Mouse (Mus musculus) testis, adult 2 months (tissue): ENCODE measurements at regions not wholly inside any gene's neighbourhood (a gene's known extent, or its start where the extent isn't known, plus 50 kb on each side); places are given as distances from the start of the nearest gene placed in this dataset.

Experiments used
- H3K27ac ChIP-seq: fragments of 200-500 bp; 2 replicates; pipeline ENCODE4 v1.5.1; 2012; ENCODE audit warnings: low read depth, low read length; ENCODE audit not compliant: control insufficient read depth, insufficient read depth
- H3K27me3 ChIP-seq: fragments of 200-500 bp; 2 replicates; pipeline ENCODE4 v1.6.1; 2012; ENCODE audit warnings: mild to moderate bottlenecking, low read length, moderate library complexity; ENCODE audit not compliant: control insufficient read depth, insufficient read depth
- H3K36me3 ChIP-seq: fragments of 200-500 bp; 2 replicates; pipeline ENCODE4 v1.6.1; 2012; ENCODE audit warnings: mild to moderate bottlenecking, low read length; ENCODE audit not compliant: control insufficient read depth, insufficient read depth
- H3K4me1 ChIP-seq: fragments of 200-500 bp; 2 replicates; pipeline ENCODE4 v1.6.1; 2012; ENCODE audit warnings: low read length; ENCODE audit not compliant: control insufficient read depth, insufficient read depth
- H3K4me3 ChIP-seq: fragments of 200-500 bp; 2 replicates; pipeline ENCODE4 v1.5.1; 2012; ENCODE audit warnings: low read depth, mild to moderate bottlenecking, low read length, moderate library complexity, mixed read lengths; ENCODE audit not compliant: control insufficient read depth
- CTCF ChIP-seq: fragments of 200-500 bp; IDR thresholded peaks from 2 replicates; pipeline ENCODE4 v1.5.1; 2012; ENCODE audit warnings: low read depth, mild to moderate bottlenecking, inconsistent platforms, low read length, moderate library complexity; ENCODE audit not compliant: control insufficient read depth, insufficient read depth, insufficient replicate concordance
- POLR2A ChIP-seq: fragments of 200-500 bp; IDR thresholded peaks from 2 replicates; pipeline ENCODE4 v1.6.1; 2012; ENCODE audit warnings: low read depth, mild to moderate bottlenecking, inconsistent platforms, low read length, moderate library complexity; ENCODE audit not compliant: control insufficient read depth

GRCm38 (mm10) chr14:98892670-98893069 is 101.4 kb downstream of the Rpl36a-ps1 start:
- Histone ChIP-seq H3K27ac (no peak overlapping the region), H3K4me1 (peaks cover 2% of the 10 kb centered on the region; the same call in 1 of the 2 replicates), H3K27me3 (no peaks in the 10 kb centered on the region), H3K36me3 (no peaks in the 10 kb centered on the region), H3K4me3 (no peak overlapping the region)
- TF ChIP-seq CTCF, result no peak
- TF ChIP-seq POLR2A, result no peak

- Histone ChIP-seq H3K4me1 (peaks cover 2% of the 10 kb centered on the region; the same call in 1 of the 2 replicates), H3K36me3 (no peaks in the 10 kb centered on the region), H3K27ac (no peak overlapping the region), H3K4me3 (no peak overlapping the region), H3K27me3 (no peaks in the 10 kb centered on the region)
- no peak for TF ChIP-seq POLR2A
- TF ChIP-seq CTCF, result no peak
These were observed 102.7 kb downstream of the Rpl36a-ps1 start for GRCm38 (mm10) chr14:98891252-98891947.

GRCm38 (mm10) chr14:98887588-98887987 is 106.5 kb downstream of the Rpl36a-ps1 start:
- no peaks in the 10 kb centered on the region for H3K27me3 ChIP-seq
- TF ChIP-seq CTCF (no peak), POLR2A (no peak)
- H3K36me3 ChIP-seq, result no peaks in the 10 kb centered on the region
- peaks cover 2% of the 10 kb centered on the region; the same call in 1 of the 2 replicates for H3K4me1 ChIP-seq
- H3K27ac ChIP-seq, result no peak overlapping the region
- H3K4me3 ChIP-seq, result no peak overlapping the region

- Histone ChIP-seq H3K4me3 (no peak overlapping the region), H3K4me1 (peaks cover 2% of the 10 kb centered on the region; the same call in 1 of the 2 replicates), H3K27ac (no peak overlapping the region), H3K27me3 (no peaks in the 10 kb centered on the region), H3K36me3 (no peaks in the 10 kb centered on the region)
- TF ChIP-seq POLR2A (no peak), CTCF (no peak)
These were observed 107.1 kb downstream of the Rpl36a-ps1 start for GRCm38 (mm10) chr14:98886982-98887381.

GRCm38 (mm10) chr14:98882586-98882985 is 111.5 kb downstream of the Rpl36a-ps1 start:
- TF ChIP-seq CTCF, result no peak
- TF ChIP-seq POLR2A, result no peak
- H3K36me3 ChIP-seq, result no peaks in the 10 kb centered on the region
- H3K4me1 ChIP-seq, result no peaks in the 10 kb centered on the region
- no peak overlapping the region for H3K4me3 ChIP-seq
- H3K27ac ChIP-seq, result no peak overlapping the region
- no peaks in the 10 kb centered on the region for H3K27me3 ChIP-seq

- Histone ChIP-seq H3K4me1 (no peaks in the 10 kb centered on the region), H3K4me3 (no peak overlapping the region), H3K27ac (no peak overlapping the region), H3K27me3 (no peaks in the 10 kb centered on the region), H3K36me3 (no peaks in the 10 kb centered on the region)
- TF ChIP-seq CTCF (no peak), POLR2A (no peak)
These were observed 116.2 kb downstream of the Rpl36a-ps1 start for GRCm38 (mm10) chr14:98877956-98878355.

GRCm38 (mm10) chr14:98873446-98873845 is 120.7 kb downstream of the Rpl36a-ps1 start:
- Histone ChIP-seq H3K4me3 (no peak overlapping the region), H3K36me3 (no peaks in the 10 kb centered on the region), H3K4me1 (no peaks in the 10 kb centered on the region), H3K27me3 (no peaks in the 10 kb centered on the region), H3K27ac (no peak overlapping the region)
- no peak for TF ChIP-seq POLR2A
- TF ChIP-seq CTCF, result no peak
